Mouse (Mus musculus): Measurements from ENCODE around the gene Gm20721.
"Not testable (repeated sequence)": the region's sequence is repeated elsewhere in the genome, so short reads cannot be mapped to it uniquely, and the experiment has no call there.

Gene Gm20721

DNA sequence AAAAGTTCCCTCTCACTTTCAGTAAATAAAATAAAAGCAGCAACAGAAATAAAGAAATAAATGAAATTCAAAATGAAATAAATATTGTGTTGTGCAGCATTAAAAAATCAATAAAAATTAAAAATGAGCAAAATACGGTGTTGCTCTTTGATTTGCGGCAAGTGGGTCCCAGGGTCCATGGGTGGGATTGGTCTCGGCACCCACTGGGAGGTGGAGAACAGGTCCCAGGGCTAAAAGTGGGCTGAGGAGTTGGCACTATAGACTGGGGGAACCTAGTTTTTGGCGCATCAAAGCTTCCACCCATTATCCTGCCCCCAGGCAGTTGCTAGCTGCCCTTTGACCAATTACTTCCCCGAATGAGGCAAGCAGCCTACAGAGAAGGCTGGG is at the start of gene Gm20721:
TSS of gene Gm20721 (minus strand) at position 101 of the 387 bp plus-strand sequence.
- DNase-seq (ENCODE audit: low spot score), result no peak

DNA sequence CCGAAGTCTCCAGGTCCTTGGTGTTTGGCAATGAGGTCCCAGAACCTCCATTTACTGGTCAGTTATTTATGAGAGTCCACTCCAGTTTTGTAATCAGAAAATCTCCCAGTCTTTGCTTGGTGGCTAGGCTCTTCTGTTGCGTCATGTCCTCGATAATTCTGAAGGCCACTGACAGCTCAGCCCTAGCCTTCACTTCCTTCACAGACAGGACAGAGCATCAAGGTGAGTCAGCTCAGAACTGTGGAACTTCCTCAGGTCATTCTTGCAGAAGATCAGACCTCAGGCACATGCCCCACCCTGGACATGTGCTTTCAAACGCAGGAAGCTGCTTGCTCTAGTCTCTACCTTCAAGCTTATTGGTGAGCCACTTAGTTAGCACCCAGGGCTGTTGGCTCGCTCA is 46.9 kb upstream of the Gm20721 start:
- DNase-seq (ENCODE audit: low spot score), result no peak

DNA sequence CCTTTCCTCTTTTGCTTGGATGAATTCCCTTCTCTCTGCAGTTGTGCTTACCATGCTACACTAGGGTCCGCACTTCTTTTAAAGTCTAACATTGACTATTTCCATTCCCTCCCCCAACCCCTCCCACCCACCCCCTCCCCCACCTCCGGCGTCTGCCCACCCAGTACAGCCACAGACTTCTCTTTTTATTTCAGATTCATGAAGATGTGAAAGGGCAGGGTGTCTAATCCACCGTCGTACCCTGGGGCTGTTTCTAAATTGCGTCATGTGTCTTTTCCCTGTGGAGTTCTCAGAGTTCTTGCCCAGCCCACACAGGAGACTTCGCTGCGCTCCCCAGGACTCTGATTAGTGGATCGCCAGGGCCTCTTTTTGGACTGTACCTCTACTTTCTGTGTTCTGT is 46.0 kb upstream of the Gm20721 start:
- DNase-seq (ENCODE audit: low spot score), result no peak

DNA sequence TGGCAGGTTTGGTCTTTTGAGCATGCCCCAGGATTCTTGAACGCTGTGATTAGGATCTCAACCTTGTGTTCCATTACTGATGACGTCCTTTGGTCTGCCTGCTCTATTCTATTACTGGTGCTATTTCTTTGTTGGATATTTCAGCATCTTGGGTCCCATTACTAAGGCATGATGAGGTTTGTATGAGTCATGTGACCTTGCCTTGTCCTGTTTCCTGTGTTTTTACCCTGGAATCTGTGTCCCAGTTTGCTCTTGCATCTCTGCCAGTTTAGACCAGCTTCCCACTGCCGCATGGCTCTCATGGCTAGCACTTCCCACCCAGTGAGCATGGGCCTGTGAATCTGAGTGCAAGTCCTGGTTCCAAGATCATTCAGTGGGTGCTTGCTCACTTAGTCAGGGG is 45.4 kb upstream of the Gm20721 start:
- DNase-seq (ENCODE audit: low spot score), result no peak

DNA sequence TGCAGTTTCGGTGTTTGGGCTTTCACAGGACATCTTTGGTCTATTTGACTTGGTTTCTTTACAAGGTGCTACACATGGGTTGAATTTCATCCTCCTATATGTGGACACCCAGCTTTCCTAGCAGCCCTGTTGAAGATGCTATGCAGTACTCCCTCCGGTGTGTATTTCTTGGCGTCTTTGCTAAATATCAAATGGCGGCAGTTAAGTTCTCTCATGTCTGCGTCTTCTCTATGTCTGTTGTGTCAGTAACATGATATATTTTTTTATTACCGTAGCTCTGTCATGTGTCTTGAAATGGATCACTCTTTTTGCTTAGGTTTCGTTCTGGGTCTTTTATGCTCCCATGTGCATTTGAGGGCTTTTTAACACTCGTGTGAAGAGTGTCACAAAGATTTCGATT is 34.5 kb upstream of the Gm20721 start:
- no peak for DNase-seq (ENCODE audit: low spot score)

DNA sequence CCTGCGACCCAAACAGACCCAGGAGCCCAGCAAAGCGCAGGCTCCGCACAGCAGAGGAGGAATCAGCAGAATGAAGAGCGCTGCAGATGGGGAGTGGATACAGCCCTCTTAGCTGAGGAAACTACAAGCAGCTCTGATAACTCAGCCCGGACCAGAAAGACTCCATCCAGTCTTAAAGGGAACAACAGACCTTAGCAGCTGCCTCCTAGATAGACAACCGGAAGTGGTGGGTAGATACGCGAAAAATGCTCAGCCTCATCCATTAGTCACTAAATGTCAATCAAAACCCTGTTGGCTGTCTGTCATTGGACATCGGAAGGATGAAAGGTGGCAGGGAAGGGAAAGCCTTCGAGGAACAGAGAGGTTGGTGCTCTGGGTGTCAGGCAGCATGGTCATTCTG is 20.1 kb upstream of the Gm20721 start:
- DNase-seq (ENCODE audit: low spot score), result no peak

DNA sequence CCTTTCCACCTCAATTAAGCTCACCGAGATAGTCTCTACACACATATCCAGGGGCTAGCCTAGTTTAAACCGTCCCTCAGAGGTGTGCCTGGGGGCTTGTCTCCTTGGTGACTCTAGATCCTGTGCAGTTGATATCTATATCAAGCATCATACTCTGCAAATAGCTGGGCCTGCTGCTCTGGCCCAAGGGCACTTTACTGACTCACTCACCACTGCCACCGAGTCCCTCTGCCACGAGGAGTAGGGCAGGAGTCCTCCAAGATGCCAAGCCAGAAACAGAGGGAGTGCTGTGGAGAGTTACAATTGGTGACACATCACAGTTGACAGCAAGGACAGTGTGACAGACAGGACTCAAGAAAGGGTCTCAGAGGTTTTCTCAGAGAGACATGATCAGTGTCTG is 13.1 kb upstream of the Gm20721 start:
- DNase-seq (ENCODE audit: low spot score), result no peak

DNA sequence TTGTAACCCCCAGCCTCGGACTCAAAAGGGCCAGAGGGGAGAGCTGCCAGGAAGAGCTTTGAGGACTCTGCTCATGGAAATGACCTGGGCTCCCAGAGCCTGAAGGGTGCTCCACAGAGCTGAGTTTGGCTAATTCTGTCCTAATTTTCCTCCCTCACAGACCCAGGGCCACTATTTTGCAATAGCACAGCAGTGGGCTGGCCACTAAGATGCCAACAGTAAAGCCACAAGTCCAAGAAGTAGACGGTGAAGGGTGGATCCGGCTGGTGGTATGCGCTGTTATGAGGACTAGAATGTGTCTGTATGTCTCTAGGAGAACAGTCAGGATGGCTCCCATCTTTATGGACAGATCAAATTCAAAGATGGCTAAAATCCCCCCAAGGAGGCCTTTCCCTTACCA is 12.0 kb upstream of the Gm20721 start:
- no peak for DNase-seq (ENCODE audit: low spot score)

DNA sequence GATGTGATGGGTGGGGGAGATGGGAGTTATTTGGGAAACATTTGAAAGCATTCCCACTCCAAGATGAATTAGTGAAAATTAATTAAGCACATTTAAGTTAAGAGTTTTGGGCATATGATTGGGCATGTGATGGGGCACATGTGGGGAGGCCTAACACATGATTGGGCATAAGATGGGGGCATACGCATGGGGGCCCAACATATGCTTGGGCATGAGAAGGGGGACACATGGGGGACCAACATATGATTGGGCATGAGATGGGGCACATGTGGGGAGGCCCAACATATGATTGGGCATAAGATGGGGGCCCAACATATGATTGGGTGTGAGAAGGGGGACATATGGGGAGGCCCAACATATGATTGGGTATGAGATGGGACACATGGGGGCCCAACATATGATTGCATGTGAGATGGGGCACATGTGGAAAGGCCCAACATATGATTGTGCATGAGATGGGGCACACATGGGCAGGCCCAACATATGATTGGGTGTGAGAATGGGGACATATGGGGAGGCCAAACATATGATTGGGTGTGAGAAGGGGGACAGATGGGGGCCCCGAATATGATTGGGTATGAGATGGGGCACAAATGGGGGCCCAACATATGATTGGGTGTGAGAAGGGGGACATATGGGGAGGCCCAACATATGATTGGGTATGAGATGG is 622 bp upstream of the Gm20721 start:
- not testable (repeated sequence) for DNase-seq (ENCODE audit: low spot score)

DNA sequence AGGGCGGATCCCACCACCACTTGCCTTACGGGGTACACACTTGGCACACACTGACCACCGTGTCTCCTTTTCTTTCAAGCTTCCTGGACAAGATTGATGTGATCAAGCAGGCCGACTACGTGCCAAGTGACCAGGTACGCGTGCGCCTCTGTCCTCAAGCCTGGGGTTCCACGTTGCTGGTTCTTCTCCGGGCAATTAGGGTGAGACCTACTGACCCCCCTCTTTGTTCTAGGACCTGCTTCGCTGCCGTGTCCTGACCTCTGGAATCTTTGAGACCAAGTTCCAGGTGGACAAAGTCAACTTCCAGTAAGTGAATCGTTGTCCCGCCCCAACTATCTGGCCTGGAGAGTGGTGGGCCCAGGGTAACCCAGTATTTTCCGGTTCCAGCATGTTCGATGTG is 1.5 kb downstream of the Gm20721 start:
- DNase-seq (ENCODE audit: low spot score), result no peak

DNA sequence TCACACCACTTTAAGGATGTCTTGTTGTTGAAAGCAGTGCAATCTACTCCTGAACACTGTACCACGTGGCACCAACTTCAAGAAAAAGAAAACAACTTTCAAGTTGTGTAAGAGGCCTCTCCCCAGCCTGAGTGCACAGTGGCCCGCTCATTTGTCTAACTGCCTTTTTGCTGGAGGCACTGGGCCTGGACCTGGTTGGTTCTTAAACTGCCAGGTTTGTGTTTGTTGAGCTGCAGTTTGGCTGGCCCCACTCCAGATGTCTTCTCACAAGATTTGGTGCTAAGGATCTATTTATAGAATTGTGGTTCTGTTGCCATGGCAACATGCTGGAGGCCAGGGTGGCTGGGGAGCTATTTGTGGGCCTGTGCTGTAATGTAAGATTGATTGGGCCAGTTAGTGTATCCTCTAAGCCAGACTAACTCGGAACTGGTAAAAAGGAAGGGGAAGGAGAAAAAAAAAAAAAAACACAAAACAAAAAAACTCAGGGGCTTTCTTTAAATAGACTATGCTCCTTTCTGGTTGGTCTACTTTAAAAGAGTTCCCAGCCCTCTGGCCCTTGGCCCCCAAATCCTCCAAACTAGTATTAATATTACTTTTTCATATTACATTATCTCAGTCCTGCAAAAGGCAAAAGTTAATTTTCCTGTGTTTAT is 2.4 kb downstream of the Gm20721 start:
- DNase-seq (ENCODE audit: low spot score), result peak; percentile 78

DNA sequence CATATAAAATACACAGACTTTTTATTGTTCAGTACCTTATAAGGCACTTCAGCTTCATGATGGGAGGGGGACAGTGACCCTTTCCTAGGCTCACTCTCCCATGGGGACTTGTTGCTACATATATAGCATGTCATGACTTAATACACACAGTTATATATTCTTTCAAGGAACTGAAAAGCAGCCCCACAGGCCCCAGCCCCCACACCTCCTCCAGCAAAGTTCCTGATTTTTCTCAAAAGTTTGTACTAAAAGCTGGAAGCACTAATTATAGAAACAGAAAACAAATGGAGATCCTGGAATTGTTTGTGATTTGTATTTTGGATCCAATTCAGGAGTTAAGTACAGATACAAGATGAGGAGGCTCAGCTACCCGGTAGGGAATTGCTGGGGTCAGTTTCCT is 2.9 kb downstream of the Gm20721 start:
- DNase-seq (ENCODE audit: low spot score), result no peak

DNA sequence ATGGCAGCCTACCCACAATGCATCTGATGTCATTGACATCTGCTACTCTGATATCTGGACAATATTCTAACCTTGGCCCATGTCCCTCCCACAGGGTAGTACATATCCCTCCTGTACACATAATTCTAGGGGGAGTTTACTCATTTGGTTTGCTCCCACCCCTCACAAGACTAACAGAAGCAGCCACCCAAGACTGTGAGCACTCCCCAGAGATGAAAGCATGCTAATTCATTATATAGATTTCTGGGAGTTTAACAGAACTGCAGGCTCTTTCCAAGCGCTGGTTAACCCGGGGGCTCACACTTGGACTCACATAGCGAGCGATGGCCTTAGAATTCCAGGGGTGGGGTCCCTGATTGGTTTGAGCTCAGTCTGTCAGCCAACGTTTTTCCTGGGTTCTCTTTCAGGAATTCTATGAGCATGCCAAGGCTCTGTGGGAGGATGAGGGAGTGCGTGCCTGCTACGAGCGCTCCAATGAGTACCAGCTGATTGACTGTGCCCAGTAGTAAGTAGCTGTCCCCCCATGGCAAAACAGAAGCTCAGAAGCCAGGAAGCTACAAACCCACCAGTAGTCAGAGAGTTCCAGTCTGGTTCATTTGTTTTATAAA is 3.6 kb downstream of the Gm20721 start:
- peak; percentile 49 for DNase-seq (ENCODE audit: low spot score)

DNA sequence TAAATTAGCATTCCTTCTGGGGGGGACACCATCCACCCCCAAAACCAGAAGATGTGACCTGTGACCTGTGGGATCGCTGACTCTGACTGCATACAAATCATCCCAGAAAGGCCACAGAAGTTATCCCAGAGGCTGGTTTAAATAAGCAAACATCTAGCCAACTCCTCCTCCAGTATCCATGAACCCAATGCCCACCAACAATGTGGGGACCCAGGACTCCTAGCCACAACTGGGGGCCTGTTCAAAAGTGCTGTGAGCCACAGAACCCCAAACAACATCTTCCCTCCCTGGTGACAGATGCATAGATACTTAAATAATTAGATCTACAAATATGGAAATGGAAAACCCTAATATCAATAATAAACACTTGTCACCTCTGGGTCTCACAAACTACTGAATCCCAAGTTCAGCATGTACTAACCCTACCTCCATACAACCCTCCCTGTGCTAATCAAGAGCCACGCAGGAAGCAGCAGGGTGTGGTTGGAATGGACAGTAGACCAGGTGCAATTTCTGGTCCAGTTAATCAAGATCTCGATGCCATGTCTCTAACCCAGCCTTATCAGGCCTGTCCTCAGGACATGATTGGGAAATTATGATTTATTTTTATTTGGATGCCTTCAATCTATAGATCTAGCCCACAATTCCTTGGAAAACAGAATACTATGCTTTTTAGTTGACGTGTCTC is 5.5 kb downstream of the Gm20721 start:
- no peak for DNase-seq (ENCODE audit: low spot score)

DNA sequence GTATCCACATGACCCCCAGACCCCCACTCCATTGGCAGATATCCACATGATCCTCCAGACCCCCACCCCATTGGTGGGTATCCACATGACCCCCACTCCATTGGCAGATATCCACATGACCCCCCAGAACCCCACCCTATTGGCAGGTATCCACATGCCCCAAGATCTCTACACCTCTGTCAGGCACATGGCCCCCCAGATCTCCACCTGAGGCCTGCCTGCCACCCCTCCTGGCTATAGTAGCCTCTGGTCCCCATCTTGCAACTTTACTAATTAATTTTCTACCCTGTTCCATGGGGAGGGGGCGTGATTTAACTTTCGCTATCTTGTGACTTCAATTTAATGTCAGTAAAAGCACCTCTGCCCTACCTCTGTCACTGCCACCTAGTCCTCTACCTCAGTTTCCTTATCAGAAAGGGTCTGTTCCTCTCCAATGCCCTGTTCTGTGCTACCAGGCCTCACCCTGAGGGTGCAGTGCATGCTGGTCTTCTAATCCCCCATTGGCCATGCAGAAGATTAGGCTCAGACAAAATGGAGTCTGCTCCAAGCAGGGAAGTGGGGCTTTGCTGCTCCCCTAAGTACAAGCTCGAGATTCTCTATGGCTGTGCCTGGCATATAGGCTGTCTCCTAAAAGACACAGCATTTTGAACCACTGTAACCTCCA is 6.2 kb downstream of the Gm20721 start:
- DNase-seq (ENCODE audit: low spot score), result no peak

DNA sequence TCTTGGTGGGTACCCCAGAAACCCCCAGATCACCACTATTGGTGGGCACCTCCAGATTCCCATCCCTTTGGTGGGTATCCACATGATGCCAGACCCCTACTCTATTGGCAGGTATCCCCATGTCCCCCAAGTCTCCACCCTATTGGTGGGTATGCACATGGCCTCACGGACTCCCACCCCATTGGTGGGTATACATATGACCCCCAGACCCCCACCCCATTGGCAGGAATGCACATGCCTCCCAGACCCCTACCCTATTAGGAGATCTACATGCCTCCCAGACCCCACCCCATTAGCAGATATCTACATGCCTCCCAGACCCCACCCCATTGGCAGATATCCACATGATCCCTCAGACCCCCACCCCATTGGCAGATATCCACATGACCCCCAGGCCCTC is 6.8 kb downstream of the Gm20721 start:
- no peak for DNase-seq (ENCODE audit: low spot score)

DNA sequence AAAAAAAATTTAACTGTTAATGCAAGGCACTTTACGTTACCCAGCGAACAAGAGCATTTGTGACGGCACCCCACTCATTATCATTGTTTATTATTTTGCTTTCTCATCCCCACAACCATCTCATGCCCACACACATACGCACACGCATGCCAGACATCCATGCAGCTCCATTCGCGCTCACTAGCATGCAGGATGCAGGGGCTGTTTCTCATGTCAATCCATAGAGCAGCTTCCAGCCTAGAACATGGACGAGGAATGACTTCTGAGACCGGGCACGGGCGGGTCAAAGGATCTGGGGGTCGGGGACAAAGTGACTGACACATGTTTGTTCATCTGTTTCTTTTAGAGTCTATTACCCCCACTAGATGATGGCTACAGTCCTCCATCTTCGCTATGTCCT is 9.2 kb downstream of the Gm20721 start:
- DNase-seq (ENCODE audit: low spot score), result no peak

DNA sequence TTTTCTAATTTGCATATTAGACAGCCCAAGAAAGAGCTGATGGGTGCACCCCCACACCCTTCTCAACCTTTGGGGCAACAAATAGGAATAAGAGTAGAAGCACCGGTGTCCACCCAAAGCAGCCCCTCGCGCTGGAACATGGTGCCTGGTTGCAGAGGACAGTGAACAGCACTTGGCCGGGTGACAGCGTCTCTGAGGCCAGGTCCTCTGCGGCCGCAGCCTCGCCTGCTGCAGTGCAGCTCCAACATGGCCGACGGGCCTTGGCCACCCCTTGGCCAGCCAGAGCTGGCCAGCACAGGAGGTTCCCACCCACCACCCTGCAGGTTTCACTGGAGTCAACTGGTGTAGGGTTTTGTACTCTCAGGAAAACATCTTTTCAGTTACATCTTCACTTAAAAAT is 12.1 kb downstream of the Gm20721 start:
- DNase-seq (ENCODE audit: low spot score), result peak; percentile 56

DNA sequence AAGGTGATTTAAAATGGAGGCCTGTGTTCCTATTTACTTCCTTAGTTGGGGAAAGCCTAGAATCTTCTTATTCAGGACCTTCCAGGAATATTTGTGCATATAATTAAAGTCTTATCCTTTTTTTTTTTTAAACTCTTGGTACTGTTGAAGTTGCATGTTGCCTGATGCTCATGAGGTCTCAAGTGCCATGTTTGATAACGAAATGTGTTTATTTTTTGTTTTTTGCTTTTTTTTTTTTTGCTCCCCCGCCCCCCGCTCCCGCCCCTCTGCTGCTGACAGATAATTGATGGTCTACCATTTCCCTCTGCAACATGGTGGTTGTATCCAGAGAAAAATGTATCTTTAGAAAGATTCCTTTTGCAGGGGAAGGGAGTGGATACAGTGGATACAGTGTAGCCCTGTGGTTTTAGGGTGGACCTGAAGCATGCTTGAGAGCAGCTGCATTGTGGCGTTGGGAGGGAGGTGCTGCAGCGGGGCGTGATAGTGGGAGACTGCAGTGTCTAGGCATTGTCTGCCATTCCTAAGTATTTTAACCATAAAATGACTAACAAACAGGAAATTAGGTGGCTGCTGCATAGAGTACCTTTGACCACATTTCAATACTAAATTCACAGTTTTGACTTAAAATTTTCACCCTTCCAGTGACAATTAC is 13.1 kb downstream of the Gm20721 start:
- DNase-seq (ENCODE audit: low spot score), result no peak

DNA sequence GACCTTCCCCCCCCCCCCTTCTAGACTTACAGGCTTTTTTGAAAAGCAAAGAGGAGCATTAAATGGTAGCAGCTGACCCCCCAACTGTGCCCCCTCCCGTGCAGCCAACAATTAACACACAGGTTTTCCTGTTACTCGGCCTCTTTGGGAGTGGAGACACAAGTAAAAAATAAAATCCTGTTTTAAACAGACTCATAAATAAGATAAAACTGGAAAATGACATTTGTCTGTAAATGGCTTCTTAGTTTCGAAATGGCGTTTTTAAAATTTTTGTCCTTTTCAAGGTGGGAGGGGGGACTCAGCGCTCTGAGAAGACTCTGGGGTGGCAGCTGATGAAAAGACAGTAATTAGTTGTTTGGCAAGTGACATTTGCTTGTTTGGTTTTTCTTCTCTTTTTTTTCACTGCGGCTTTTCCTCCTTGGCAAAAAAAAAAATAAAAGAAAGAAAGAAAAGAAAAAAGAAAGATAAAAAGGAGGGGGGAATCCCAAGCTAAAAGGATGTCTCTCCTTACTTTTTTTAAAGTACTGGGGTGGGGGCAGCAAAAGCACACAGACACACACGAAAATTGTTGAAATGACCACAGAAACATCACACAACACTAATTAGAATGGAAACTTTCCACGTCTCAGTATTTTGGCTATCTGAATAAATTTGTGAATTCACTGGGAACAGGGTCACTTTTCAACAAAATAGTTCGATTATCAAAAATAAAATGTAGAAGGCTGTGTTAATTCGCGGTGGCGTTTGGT is 15.1 kb downstream of the Gm20721 start:
- no peak for DNase-seq (ENCODE audit: low spot score)

DNA sequence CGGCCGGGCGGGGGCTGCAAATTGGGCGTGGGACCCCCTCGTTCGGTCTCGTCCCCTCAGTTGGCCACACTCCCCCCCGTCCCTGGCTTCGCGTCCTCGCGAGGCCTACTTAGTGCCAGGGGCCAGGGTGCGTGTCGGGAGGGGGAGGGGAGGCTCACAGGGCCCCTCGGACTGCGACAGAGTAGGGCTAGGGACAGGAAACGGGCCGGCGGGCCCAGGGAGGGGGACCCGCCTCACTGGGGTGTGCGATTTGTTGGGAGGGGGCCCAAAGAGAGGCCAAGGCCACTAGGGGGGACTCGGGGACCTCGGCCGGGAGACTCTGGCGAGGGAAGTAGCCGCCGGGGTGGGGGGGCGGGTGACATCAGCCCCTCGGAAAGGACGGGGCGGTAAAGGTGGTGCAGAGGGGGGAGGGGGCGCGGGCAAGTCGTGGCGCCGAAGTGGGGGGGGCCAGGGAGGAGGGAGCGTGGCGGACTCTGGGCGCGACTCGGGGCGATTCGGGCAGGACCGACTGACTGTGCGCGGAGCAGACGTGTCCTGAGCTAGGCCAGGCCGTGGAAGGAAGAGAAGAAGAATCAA is 15.8 kb downstream of the Gm20721 start:
- peak; percentile 87 for DNase-seq (ENCODE audit: low spot score)
